Mouse (Mus musculus) retina, postnatal 1 day (tissue): Measurements from ENCODE around the gene Rab36.

Experiments
- DNase-seq: peaks from one replicate; pipeline ENCODE4 v3.0.0-alpha.2; 2012

Rab36 gene

GRCm38 (mm10) chr10:75045831-75046230 is 9.0 kb downstream of the Rab36 start:
- no peak for DNase-seq

- no peak for DNase-seq
Measured at GRCm38 (mm10) chr10:75048711-75049110, 11.9 kb downstream of the Rab36 start.

- DNase-seq = no peak
Measured at GRCm38 (mm10) chr10:75051364-75052074, 14.7 kb downstream of the Rab36 start.

- DNase-seq = no peak
Measured at GRCm38 (mm10) chr10:75052902-75053301, 16.0 kb downstream of the Rab36 start.

GRCm38 (mm10) chr10:75053655-75054054 is 16.8 kb downstream of the Rab36 start:
- no peak for DNase-seq

GRCm38 (mm10) chr10:75054125-75054524 is 17.3 kb downstream of the Rab36 start:
- DNase-seq = no peak

GRCm38 (mm10) chr10:75055672-75056071 is 18.8 kb downstream of the Rab36 start:
- no peak for DNase-seq

GRCm38 (mm10) chr10:75056255-75056654 is 19.4 kb downstream of the Rab36 start:
- peak; percentile 46 for DNase-seq

GRCm38 (mm10) chr10:75058336-75058735 is 21.5 kb downstream of the Rab36 start:
- DNase-seq = no peak

GRCm38 (mm10) chr10:75058761-75059395 is 22.0 kb downstream of the Rab36 start:
- peak; percentile 63 for DNase-seq

- peak; percentile 81 for DNase-seq
Measured at GRCm38 (mm10) chr10:75059396-75059795, 22.5 kb downstream of the Rab36 start.

- DNase-seq = peak; percentile 86
Measured at GRCm38 (mm10) chr10:75060217-75060842, 23.5 kb downstream of the Rab36 start, which contains the start of gene Bcr. Gene Bcr, plus strand, starts transcription at chr10:75060592.

GRCm38 (mm10) chr10:75060843-75061235 is 24.0 kb downstream of the Rab36 start:
- DNase-seq = peak; percentile 46

GRCm38 (mm10) chr10:75061341-75062188 is 24.7 kb downstream of the Rab36 start:
- DNase-seq = peak; percentile 56

GRCm38 (mm10) chr10:75062189-75062561 is 25.3 kb downstream of the Rab36 start:
- peak; percentile 24 for DNase-seq

- no peak for DNase-seq
Measured at GRCm38 (mm10) chr10:75062621-75063020, 25.8 kb downstream of the Rab36 start.

GRCm38 (mm10) chr10:75063301-75063965 is 26.6 kb downstream of the Rab36 start:
- peak; percentile 51 for DNase-seq

- DNase-seq = peak; percentile 21
Measured at GRCm38 (mm10) chr10:75065691-75066090, 28.8 kb downstream of the Rab36 start.

GRCm38 (mm10) chr10:75067446-75067845 is 30.6 kb downstream of the Rab36 start:
- no peak for DNase-seq

- no peak for DNase-seq
Measured at GRCm38 (mm10) chr10:75068086-75068485, 31.2 kb downstream of the Rab36 start.

GRCm38 (mm10) chr10:75068624-75069328 is 31.9 kb downstream of the Rab36 start:
- DNase-seq = no peak
